Mouse (Mus musculus): ENCODE measurements at regions not wholly inside any gene's neighbourhood (a gene's known extent, or its start where the extent isn't known, plus 50 kb on each side); places are given as distances from the start of the nearest gene placed in this dataset.

DNA sequence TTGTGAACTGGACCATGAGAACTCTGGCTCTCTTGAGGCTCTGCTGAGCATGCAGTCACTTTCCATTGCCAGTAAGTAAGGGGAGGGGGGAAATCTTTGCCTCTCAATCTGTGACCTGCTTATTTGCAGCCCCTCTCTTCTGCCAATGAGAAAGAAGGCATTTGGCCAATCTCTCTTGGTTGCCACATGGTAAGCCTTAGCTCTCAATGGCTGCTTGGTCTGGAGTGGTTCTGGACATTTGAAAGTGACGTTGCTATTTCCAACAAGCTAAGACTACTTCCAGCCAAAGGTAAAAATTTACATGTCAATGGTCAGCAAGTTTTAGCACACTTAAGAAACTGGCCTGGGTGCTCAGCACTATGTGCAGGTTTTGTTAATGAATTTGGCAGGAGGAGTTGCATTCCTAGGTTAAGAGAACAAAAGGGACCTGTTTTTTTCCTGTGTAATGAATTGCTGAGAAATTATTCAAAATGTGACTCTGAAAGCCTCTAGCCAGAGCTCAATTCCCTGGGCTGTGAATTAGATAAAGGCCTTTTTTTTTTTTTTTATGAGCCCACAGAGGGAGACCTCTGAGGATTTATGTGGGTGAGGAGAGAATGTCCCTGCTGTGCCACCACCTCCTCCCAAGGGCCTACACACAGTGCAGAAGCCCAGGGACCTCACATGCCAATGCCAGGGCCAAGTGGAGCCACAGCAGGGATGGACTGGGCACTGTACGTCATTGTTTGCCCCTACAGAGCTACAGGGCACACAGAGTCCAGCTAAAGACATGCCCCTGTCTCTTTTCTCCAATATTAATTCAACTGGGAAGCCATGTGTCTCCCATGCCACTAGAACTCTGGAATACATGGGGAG, 108.0 kb upstream of the Peli2 start:
- Histone ChIP-seq H3K27me3 (no peaks in the 10 kb centered on the region), H3K4me2 (no peak overlapping the region), H3K9ac (no peak overlapping the region), H3K4me3 (no peak overlapping the region), H3K36me3 (no peaks in the 10 kb centered on the region), H3K4me1 (no peaks in the 10 kb centered on the region), H3K27ac (no peak overlapping the region), H3K9me3 (no peaks in the 10 kb centered on the region)
- no peak for ATAC-seq (ENCODE audit: insufficient number of reproducible peaks, insufficient read depth, low FRiP score, low TSS enrichment, low read depth)
- WGBS: 62% methylated on average over 2 of the region's 2 CpGs

- Histone ChIP-seq H3K4me3 (no peak overlapping the region), H3K36me3 (no peaks in the 10 kb centered on the region), H3K4me2 (no peak overlapping the region), H3K27ac (no peak overlapping the region), H3K9me3 (no peaks in the 10 kb centered on the region), H3K9ac (no peak overlapping the region), H3K4me1 (no peaks in the 10 kb centered on the region), H3K27me3 (no peaks in the 10 kb centered on the region)
- 71% methylated on average over 1 of the region's 1 CpGs for WGBS
- ATAC-seq (ENCODE audit: insufficient number of reproducible peaks, insufficient read depth, low FRiP score, low TSS enrichment, low read depth): no peak
Measured at GRCm38 (mm10) chr14:48013431-48013830, 107.2 kb upstream of the Peli2 start.

- Histone ChIP-seq H3K4me2 (no peak overlapping the region), H3K27me3 (no peaks in the 10 kb centered on the region), H3K9me3 (no peaks in the 10 kb centered on the region), H3K36me3 (no peaks in the 10 kb centered on the region), H3K4me1 (no peaks in the 10 kb centered on the region), H3K4me3 (no peak overlapping the region), H3K9ac (no peak overlapping the region), H3K27ac (no peak overlapping the region)
- 86% methylated on average over 2 of the region's 2 CpGs for WGBS
- no peak for ATAC-seq (ENCODE audit: insufficient number of reproducible peaks, insufficient read depth, low FRiP score, low TSS enrichment, low read depth)
Measured at GRCm38 (mm10) chr14:48014776-48015175, 105.8 kb upstream of the Peli2 start.

GRCm38 (mm10) chr14:48017971-48018370, 102.7 kb upstream of the Peli2 start:
- Histone ChIP-seq H3K9me3 (no peaks in the 10 kb centered on the region), H3K27ac (no peak overlapping the region), H3K36me3 (no peaks in the 10 kb centered on the region), H3K9ac (no peak overlapping the region), H3K4me3 (no peak overlapping the region), H3K4me1 (no peaks in the 10 kb centered on the region), H3K4me2 (no peak overlapping the region), H3K27me3 (no peaks in the 10 kb centered on the region)
- 84% methylated on average over 6 of the region's 6 CpGs for WGBS
- no peak for ATAC-seq (ENCODE audit: insufficient number of reproducible peaks, insufficient read depth, low FRiP score, low TSS enrichment, low read depth)

GRCm38 (mm10) chr14:48019331-48019730, 101.3 kb upstream of the Peli2 start:
- Histone ChIP-seq H3K4me2 (no peak overlapping the region), H3K27me3 (no peaks in the 10 kb centered on the region), H3K4me3 (no peak overlapping the region), H3K4me1 (no peaks in the 10 kb centered on the region), H3K27ac (no peak overlapping the region), H3K9ac (no peak overlapping the region), H3K9me3 (no peaks in the 10 kb centered on the region), H3K36me3 (no peaks in the 10 kb centered on the region)
- 80% methylated on average over 5 of the region's 5 CpGs for WGBS
- no peak for ATAC-seq (ENCODE audit: insufficient number of reproducible peaks, insufficient read depth, low FRiP score, low TSS enrichment, low read depth)

DNA sequence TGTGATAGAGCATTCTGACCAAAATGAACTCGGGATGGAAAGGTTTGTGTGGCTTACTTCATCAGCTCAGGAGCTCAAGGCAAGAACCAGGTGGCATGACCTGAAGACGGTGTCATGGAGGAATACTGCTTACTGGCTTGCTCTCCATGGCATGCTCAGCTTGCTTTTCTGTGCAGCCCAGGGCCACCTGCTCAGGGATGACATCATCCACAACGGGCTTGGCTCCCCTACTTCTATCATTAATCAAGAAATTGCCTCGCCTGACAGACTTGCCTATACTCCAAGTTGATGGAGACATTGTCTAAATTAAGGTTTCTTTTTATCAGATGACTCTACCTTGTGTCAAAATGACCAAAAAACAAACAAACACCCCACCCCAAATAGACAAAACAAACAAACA, 98.4 kb upstream of the Peli2 start:
- Histone ChIP-seq H3K27me3 (no peaks in the 10 kb centered on the region), H3K36me3 (no peaks in the 10 kb centered on the region), H3K4me3 (no peak overlapping the region), H3K27ac (no peak overlapping the region), H3K9ac (no peak overlapping the region), H3K4me1 (no peaks in the 10 kb centered on the region), H3K9me3 (no peaks in the 10 kb centered on the region), H3K4me2 (no peak overlapping the region)
- 80% methylated on average over 4 of the region's 4 CpGs for WGBS
- no peak for ATAC-seq (ENCODE audit: insufficient number of reproducible peaks, insufficient read depth, low FRiP score, low TSS enrichment, low read depth)

GRCm38 (mm10) chr14:48024051-48024693, 96.5 kb upstream of the Peli2 start:
- Histone ChIP-seq H3K9ac (no peak overlapping the region), H3K9me3 (no peaks in the 10 kb centered on the region), H3K27me3 (no peaks in the 10 kb centered on the region), H3K4me3 (no peak overlapping the region), H3K4me1 (no peaks in the 10 kb centered on the region), H3K36me3 (no peaks in the 10 kb centered on the region), H3K27ac (no peak overlapping the region), H3K4me2 (no peak overlapping the region)
- 81% methylated on average over 8 of the region's 8 CpGs for WGBS
- ATAC-seq (ENCODE audit: insufficient number of reproducible peaks, insufficient read depth, low FRiP score, low TSS enrichment, low read depth): no peak

DNA sequence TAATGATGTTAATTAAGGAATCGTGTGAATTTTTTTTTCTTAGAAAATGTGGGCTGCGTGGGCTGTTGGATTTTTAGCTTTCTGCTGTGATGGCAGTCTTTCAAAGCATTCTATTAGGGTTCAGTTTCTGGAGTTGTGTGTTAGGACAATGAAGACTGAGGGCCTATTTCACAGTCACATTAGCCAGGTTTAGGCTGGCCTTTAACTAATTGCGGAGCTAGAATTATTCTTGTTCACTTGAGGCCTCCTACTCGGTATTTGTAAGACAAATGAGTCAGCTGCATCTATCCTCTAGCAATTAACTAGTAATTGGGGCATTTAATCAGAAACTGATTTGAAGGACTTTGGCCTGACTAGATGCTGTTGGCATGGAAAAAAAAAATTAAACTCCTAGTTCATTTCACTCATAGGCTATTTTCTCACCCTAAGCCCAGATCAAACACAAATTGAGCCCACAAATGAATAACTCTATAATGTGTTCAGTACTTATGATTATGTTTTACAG, 81.3 kb upstream of the Peli2 start:
- 82% methylated on average over 4 of the region's 4 CpGs for WGBS
- no peaks in the 10 kb centered on the region for H3K4me1 ChIP-seq
- H3K4me2 ChIP-seq: no peak overlapping the region
- no peak overlapping the region for H3K27ac ChIP-seq
- H3K36me3 ChIP-seq: no peaks in the 10 kb centered on the region
- ATAC-seq (ENCODE audit: insufficient number of reproducible peaks, insufficient read depth, low FRiP score, low TSS enrichment, low read depth): no peak
- no peaks in the 10 kb centered on the region for H3K9me3 ChIP-seq
- H3K4me3 ChIP-seq: no peak overlapping the region
- no peak overlapping the region for H3K9ac ChIP-seq
- H3K27me3 ChIP-seq: no peaks in the 10 kb centered on the region

DNA sequence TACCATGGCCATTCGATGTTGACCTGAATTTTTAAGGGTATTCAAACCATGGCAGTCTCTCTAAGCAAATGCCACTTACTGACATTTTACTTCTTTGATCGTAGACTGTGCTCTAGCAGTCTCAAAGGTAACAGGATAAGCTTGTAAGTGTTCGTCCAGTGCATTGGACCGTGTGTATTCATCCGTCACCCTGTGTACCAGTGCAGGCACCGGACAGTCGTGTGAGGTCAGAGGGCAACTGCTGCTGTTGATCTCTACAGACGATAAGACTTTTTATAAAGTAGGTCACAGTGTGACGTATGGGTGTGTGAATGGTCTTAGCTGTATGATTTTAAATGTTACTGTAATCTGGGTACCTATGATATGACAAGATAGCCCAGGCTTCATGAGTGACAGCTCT, 74.5 kb upstream of the Peli2 start:
- Histone ChIP-seq H3K36me3 (no peaks in the 10 kb centered on the region), H3K9me3 (no peaks in the 10 kb centered on the region), H3K4me3 (no peak overlapping the region), H3K27ac (no peak overlapping the region), H3K27me3 (no peaks in the 10 kb centered on the region), H3K4me1 (0 out of 2 replicates have a peak, but pooled peaks cover 4% of the 10 kb centered on the region), H3K9ac (no peak overlapping the region), H3K4me2 (no peak overlapping the region)
- no peak for ATAC-seq (ENCODE audit: insufficient number of reproducible peaks, insufficient read depth, low FRiP score, low TSS enrichment, low read depth)
- WGBS: 76% methylated on average over 9 of the region's 9 CpGs

DNA sequence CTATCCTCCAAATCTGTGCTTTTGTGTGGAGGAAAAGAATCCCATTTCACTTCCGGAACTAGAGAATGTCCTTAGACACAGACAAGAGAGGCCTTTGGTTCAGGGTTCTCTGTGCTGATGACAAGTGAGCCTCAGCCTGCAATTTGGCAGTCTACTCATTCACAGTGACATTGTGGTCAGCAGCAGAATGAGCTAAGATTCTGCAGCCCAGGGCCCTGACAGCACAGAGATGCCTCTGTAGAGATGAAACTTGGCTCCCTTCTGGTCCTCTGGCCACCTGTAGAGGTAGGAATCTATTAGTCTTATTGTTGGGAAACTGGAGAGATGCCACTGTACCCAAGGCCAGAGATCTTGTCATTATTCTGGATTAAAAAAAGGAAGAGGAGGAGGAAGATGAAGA, 73.8 kb upstream of the Peli2 start:
- Histone ChIP-seq H3K27me3 (no peaks in the 10 kb centered on the region), H3K4me2 (no peak overlapping the region), H3K4me3 (no peak overlapping the region), H3K36me3 (no peaks in the 10 kb centered on the region), H3K9ac (no peak overlapping the region), H3K4me1 (peaks cover 6% of the 10 kb centered on the region), H3K27ac (no peak overlapping the region), H3K9me3 (no peaks in the 10 kb centered on the region)
- WGBS: 85% methylated on average over 1 of the region's 1 CpGs
- ATAC-seq (ENCODE audit: insufficient number of reproducible peaks, insufficient read depth, low FRiP score, low TSS enrichment, low read depth): no peak

DNA sequence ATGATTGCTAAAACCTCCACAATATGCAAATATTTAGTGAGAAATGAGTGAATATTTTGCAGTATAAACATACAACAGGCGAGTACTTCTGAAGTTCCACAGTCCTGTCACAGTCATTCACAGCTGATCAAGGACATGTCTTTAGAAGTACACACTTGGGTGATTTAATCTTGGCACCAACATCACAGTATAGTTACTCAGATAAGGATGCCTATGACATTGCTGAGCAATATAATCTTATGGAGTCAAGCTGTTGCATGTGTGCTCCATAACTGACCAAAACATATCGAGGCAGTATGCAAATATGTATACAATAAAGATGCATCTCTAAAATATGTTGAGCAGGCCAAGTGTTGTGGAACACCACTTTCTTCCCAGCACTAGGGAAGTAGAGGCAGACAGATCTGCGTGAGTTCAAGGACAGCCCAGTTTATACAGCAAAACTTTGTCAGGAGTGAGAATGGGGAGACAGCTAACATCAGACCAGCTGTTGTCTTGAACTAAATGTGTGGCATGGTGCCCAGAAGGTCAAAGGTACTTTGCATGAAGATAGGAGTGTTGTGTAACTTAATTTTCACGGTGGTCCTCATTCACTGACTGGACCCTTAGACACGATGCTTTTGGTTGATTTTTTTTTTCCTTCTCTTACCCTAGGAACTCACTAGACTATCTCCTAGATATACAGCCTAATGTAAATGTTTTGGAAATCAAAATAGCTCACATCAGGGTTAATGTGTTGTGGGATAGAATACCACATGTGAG, 70.7 kb upstream of the Peli2 start:
- 80% methylated on average over 5 of the region's 5 CpGs for WGBS
- ATAC-seq (ENCODE audit: insufficient number of reproducible peaks, insufficient read depth, low FRiP score, low TSS enrichment, low read depth): no peak

More for the DNA sequence above, 70.7 kb upstream of the Peli2 start:
- Histone ChIP-seq H3K9me3 (no peaks in the 10 kb centered on the region), H3K4me2 (no peak overlapping the region), H3K4me3 (no peak overlapping the region), H3K4me1 (peaks cover 10% of the 10 kb centered on the region), H3K36me3 (no peaks in the 10 kb centered on the region), H3K9ac (no peak overlapping the region), H3K27me3 (no peaks in the 10 kb centered on the region; the same call in 1 of the 2 replicates), H3K27ac (no peak overlapping the region)

Measured in embryonic facial prominence, embryonic 13.5 days (tissue).